Mouse (Mus musculus) heart, adult 2 months (tissue): ENCODE measurements around the gene Fuk. TPM values are rescaled to one million over a fixed set of nuclear protein-coding genes. Genes with fewer than 3 reads are reported as not detected.

ENCODE experiments used
- DNase-seq, 2 experiments: peaks; one replicate each; pipeline ENCODE4 v3.0.0; 2021
- H3K27ac ChIP-seq: fragments of 200-600 bp; 2 replicates; pipeline ENCODE4 v1.8.1; 2022
- H3K27me3 ChIP-seq: fragments of 200-500 bp; 2 replicates; pipeline ENCODE4 v1.6.1; 2012; ENCODE audit warnings: mild to moderate bottlenecking, low read length, inconsistent platforms, mixed read lengths; ENCODE audit not compliant: control insufficient read depth, insufficient read depth
- H3K36me3 ChIP-seq: fragments of 200-500 bp; 2 replicates; pipeline ENCODE4 v1.6.1; 2012; ENCODE audit warnings: low read length, inconsistent platforms; ENCODE audit not compliant: control insufficient read depth, insufficient read depth
- H3K4me1 ChIP-seq: fragments of 200-500 bp; 2 replicates; pipeline ENCODE4 v1.6.1; 2011; ENCODE audit warnings: low read length; ENCODE audit not compliant: control insufficient read depth, insufficient read depth
- H3K4me3 ChIP-seq: fragments of 200-600 bp; 2 replicates; pipeline ENCODE4 v1.8.1; 2022
- H3K79me2 ChIP-seq: fragments of 200-500 bp; replicated peaks from 2 replicates; pipeline ENCODE4 v1.6.1; 2012; ENCODE audit warnings: mild to moderate bottlenecking, inconsistent platforms, low read length, moderate library complexity, mixed read lengths; ENCODE audit not compliant: control insufficient read depth, insufficient read depth
- H3K9ac ChIP-seq: fragments of 200-500 bp; 2 replicates; pipeline ENCODE4 v1.6.1; 2012; ENCODE audit warnings: low read depth, mild to moderate bottlenecking, control low read depth, inconsistent platforms, low read length, mixed read lengths
- CTCF ChIP-seq: fragments of 200-600 bp; IDR thresholded peaks from 2 replicates; pipeline ENCODE4 v1.8.1; 2022; ENCODE audit warnings: antibody characterized with exemption, mild to moderate bottlenecking, moderate library complexity
- EP300 ChIP-seq: fragments of 200-500 bp; IDR thresholded peaks from 2 replicates; pipeline ENCODE4 v1.6.1; 2011; ENCODE audit warnings: low read depth, low read length, control low read depth; ENCODE audit not compliant: insufficient read depth
- POLR2A ChIP-seq: fragments of 200-500 bp; IDR thresholded peaks from 2 replicates; pipeline ENCODE4 v1.6.1; 2011; ENCODE audit warnings: mild to moderate bottlenecking, low read depth, low read length, control low read depth; ENCODE audit not compliant: insufficient read depth
- WGBS: fragments of 180-500 bp; shearing (Covaris S2); methylation state at CpG from one replicate; pipeline ENCODE4 v1.1.7; 2018; 5-methylcytosine and 5-hydroxymethylcytosine counted together
- intact Hi-C: fragments of 180-260 bp; cut with DNase I; formaldehyde crosslinking; loops from one replicate; pipeline ENCODE4 v1.15.1; 2025
- polyA plus RNA-seq: library from polyadenylated mRNA; depleted of rRNA; stranded (reverse); fragments of >200 nt; gene quantifications from 2 replicates; pipeline ENCODE4 v1.2.3, GENCODE M21; 2012
- total RNA-seq, 2 experiments: library from RNA; stranded (reverse); gene quantifications; 2 replicates each; pipeline ENCODE4 v1.2.3; 2021

Gene Fuk
- total and polyA plus RNA-seq, 3 experiments: 4.5 to 6.2 (median 4.6) TPM

DNA sequence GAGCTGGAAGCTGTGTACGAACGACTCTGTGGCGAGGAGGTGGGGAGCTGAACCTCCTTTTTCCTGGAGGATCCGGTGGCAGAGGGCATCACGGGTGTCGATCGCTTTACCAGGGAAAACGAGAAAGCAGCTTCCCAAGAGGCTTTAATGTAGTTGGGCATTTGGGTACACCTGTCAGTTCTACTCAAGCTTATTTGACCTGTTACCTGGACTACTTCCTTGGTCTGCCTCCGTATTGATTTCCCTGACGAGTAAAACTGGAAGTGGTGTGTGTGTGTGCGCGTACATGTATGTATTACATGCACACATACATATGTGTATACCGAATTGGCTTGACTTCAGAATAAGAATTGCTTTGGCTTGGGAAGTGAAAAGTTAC, 55.1 kb downstream of the Fuk start:
- peak overlapping the region; percentile 88 for H3K9ac ChIP-seq
- peaks cover 5% of the 10 kb centered on the region for H3K4me1 ChIP-seq
- no peak for DNase-seq
- intact Hi-C loops: loop anchor here (10.0 kb wide), 1 partner anchor 202 kb away; no protein-coding TSS in a partner anchor
- TF ChIP-seq EP300 (no peak), CTCF (no peak), POLR2A (no peak)
- peaks cover 16% of the 10 kb centered on the region for H3K36me3 ChIP-seq
- under 1% methylated on average over 13 of the region's 13 CpGs for WGBS
- H3K4me3 ChIP-seq: peak overlapping the region; percentile 83
- H3K79me2 ChIP-seq: peaks cover 3% of the 10 kb centered on the region
- H3K27ac ChIP-seq: peak overlapping the region; percentile 92
- no peaks in the 10 kb centered on the region for H3K27me3 ChIP-seq

- peak within 1 kb of the TSS; percentile 83 for H3K4me3 ChIP-seq
- peaks cover 16% of the 10 kb centered on the region for H3K36me3 ChIP-seq
- peak within 1 kb of the TSS; percentile 88 for H3K9ac ChIP-seq
- intact Hi-C loops: loop anchor here (1.0 to 10.0 kb wide), 2 partner anchors 202 to 210 kb away; partner anchors contain the start of gene Exosc6
- peak within 1 kb of the TSS; percentile 92 for H3K27ac ChIP-seq
- WGBS: under 1% methylated on average over 53 of the region's 53 CpGs
- peak; percentile 19; the same call in 1 of the 2 replicates for TF ChIP-seq CTCF
- TF ChIP-seq EP300: 0 out of 2 replicates have a peak, but pooled peaks have one; percentile 70
- TF ChIP-seq POLR2A: peak; percentile 96
- peaks cover 5% of the 10 kb centered on the region for H3K4me1 ChIP-seq
- peaks cover 3% of the 10 kb centered on the region for H3K79me2 ChIP-seq
- H3K27me3 ChIP-seq: no peaks in the 10 kb centered on the region
- DNase-seq: peak; percentile 89 to 90
Measured at GRCm38 (mm10) chr8:110846405-110847170, 55.7 kb downstream of the Fuk start, which contains the start of the genes Cog4 and Sf3b3. Cog4 (plus strand) TSS chr8:110846600. Sf3b3 (minus strand) TSS chr8:110846787.

DNA sequence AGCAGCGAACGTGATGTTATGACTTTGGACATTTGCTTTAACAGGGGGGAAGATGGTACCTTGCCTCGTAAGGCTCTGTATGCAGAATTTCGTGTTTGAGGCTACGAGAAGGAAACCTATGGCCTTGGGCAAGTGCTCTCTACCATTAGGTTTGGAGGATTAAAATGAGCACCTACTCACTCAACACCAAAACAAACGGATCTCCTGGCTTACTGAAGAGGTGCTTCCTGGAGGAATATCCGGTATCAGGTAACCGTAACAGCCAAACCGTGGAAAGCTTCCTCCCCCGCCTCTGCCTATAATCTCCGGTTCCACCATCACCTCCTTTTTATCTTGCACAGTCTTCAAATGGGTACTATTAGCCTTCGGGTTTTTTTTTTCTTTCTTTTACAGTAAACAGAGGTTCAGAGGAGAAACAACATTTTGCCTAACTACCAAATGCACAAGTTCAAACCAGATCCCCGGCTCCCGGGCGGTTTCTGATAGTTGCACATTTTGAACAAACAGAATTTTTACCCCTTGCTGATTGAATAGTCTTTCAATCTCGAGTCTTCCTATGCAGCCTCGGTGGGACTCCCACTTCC, 56.4 kb downstream of the Fuk start:
- no peaks in the 10 kb centered on the region for H3K27me3 ChIP-seq
- H3K79me2 ChIP-seq: peaks cover 5% of the 10 kb centered on the region
- 3% methylated on average over 17 of the region's 17 CpGs for WGBS
- H3K4me1 ChIP-seq: peaks cover 5% of the 10 kb centered on the region
- H3K9ac ChIP-seq: peak overlapping the region; percentile 85
- H3K27ac ChIP-seq: peak overlapping the region; percentile 92
- peak overlapping the region; percentile 83 for H3K4me3 ChIP-seq
- peaks cover 18% of the 10 kb centered on the region for H3K36me3 ChIP-seq
- intact Hi-C loops: loop anchor here (1.0 to 10.0 kb wide), 2 partner anchors 201 to 210 kb away; partner anchors contain the start of gene Exosc6
- DNase-seq: peak in 1 of 2 experiments; percentile 6
- TF ChIP-seq POLR2A: no peak
- no peak for TF ChIP-seq EP300
- TF ChIP-seq CTCF: no peak

DNA sequence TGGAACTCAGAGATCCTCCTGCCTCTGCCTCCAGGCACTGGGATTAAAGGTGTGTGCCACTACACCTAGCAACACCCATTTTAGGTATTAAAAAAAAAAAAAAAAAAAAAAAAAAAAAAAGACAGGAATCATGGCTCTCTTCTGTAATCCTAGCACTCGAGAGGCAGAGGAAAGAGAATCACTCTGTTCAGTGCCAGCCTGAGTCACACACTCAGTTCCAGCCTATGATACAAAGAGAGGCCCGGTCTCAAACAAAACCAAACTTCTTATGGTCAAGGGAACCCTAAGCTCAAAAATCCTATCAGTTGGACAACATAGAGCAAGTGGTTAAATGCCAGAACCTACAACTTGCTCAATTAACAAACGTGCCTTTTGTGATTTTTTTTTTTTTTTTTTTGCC, 57.3 kb downstream of the Fuk start:
- Histone ChIP-seq H3K27me3 (no peaks in the 10 kb centered on the region), H3K9ac (no peak overlapping the region), H3K27ac (no peak overlapping the region), H3K79me2 (peaks cover 5% of the 10 kb centered on the region), H3K4me3 (no peak overlapping the region), H3K36me3 (peaks cover 22% of the 10 kb centered on the region), H3K4me1 (peaks cover 5% of the 10 kb centered on the region)
- intact Hi-C loops: loop anchor here (10.0 kb wide), 1 partner anchor 200 kb away; no protein-coding TSS in a partner anchor
- 42% methylated on average over 3 of the region's 3 CpGs for WGBS
- DNase-seq: no peak
- TF ChIP-seq POLR2A (no peak), EP300 (no peak), CTCF (no peak)

GRCm38 (mm10) chr8:110843207-110843606, 59.1 kb downstream of the Fuk start:
- Histone ChIP-seq H3K4me3 (no peak overlapping the region), H3K4me1 (peaks cover 5% of the 10 kb centered on the region), H3K79me2 (peaks cover 5% of the 10 kb centered on the region), H3K36me3 (peaks cover 26% of the 10 kb centered on the region), H3K27ac (no peak overlapping the region), H3K9ac (no peak overlapping the region), H3K27me3 (no peaks in the 10 kb centered on the region)
- WGBS: 53% methylated on average over 5 of the region's 5 CpGs
- no peak for DNase-seq
- intact Hi-C loops: loop anchor here (2.0 to 10.0 kb wide), 2 partner anchors 92 to 198 kb away; no protein-coding TSS in a partner anchor
- TF ChIP-seq POLR2A (no peak), EP300 (no peak), CTCF (no peak)
